Mouse (Mus musculus): ENCODE results near the gene Krt75.

Krt75 gene

DNA sequence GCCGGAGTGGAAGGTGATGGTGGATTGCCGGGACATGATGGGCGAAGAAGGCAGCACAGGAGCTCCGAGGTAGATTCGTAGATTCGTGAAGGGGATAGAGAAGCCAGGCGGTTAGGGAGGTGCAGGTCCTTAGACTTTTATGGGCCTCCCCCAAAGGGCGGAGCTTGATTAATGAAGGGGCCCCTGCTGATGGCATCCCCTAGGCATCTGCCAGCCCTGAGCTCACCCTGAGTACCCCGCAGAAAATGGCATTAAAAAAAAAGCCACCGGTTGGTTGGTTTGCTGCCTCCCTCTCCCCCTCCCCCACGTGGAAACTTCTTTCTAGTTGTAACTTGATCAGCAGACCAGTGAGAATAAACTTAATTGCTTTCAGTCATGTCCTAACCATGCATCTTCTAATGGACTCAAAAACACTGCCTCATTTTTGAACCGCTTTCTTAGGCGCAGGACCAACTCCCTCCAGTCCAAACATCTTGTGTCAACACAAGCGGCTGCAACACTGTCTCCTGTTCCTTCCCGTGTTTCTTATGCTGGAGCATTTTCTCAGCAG is at the start of gene Krt75:
Gene Krt75 (minus strand): TSS at position 109 of the 550 bp plus-strand sequence.
- no peak for DNase-seq (ENCODE audit: extremely low read depth, low read depth)

- DNase-seq (ENCODE audit: extremely low read depth, low read depth) = no peak
Observed at GRCm38 (mm10) chr15:101599123-101599522, 25.4 kb upstream of the Krt75 start.

DNA sequence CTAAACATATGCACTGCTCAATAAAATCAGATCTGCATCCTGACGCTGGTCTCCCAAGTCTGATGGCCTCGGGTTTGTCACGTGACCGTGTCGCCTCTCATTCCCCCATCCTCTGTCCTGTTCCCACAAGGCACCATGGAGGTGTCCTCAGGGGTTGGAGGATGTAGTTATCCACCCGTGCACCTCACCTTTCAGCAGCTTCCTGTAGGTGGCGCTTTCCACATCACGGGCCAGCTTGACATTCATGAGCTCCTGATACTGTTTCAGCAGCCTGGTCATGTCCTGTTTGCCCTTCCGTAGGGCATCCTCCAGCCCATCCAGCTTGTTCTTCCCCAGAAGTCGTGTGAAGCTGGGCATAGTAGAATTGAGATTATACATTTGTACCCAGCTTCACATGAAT is 14.5 kb upstream of the Krt75 start:
- DNase-seq (ENCODE audit: extremely low read depth, low read depth) = peak; percentile 25

- DNase-seq (ENCODE audit: extremely low read depth, low read depth) = no peak
Observed at GRCm38 (mm10) chr15:101584456-101584855, 10.8 kb upstream of the Krt75 start.

DNA sequence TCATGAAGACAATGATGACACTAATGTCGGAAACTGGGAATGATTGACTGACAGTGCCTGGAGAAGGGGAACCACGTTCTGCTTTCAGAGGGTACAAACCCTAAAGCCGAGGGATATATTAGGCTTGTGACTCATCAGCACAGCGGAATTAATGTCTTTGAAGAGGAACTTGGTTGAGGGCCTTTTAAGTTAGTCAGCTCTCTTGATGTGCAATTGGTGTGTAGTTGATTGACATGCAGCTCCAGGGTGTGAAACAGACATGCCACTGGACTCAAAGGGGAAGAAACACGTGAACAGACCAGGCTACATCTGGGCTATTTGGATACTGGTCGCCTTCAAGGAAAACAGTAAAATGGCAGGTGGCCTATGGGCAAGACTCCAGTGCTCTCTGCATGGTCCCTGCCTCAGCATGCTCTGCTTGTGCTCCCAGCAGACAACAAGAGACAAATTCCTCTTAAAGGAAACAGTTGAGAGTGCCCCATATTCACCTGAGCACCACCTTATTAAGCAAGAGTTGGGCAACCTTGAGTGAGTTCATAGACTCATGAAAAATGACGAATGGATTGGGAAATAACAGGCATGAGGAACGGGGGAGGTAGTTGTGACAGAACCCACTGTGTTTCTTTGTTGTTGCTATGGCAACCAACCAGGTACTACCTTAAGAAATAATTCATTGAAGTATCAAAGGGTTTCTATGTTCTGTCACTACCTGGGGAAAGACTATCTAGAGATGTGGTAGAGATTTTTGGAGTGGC is 9.7 kb upstream of the Krt75 start:
- no peak for DNase-seq (ENCODE audit: extremely low read depth, low read depth)

GRCm38 (mm10) chr15:101581701-101582100 is 8.0 kb upstream of the Krt75 start:
- DNase-seq (ENCODE audit: extremely low read depth, low read depth) = no peak

DNA sequence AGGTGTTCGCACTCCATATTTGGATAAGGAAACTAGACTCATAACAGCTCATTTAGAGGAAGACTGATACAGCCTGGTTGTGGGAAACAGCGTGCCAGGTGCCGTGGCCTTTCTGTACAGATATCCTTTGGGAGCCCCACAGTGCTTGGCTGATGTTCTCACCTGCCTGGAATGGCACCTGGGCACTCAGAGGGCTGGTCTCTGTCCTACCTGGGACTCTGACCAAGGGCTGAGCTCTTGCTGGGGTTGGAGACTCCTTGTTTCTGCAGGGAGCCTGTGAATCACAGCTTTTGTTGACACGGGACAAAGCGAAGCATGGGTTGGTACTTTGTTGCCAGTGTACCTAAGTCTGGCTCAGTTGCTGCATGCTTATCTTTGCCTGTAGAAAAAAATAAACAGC is 1.8 kb upstream of the Krt75 start:
- no peak for DNase-seq (ENCODE audit: extremely low read depth, low read depth)

DNA sequence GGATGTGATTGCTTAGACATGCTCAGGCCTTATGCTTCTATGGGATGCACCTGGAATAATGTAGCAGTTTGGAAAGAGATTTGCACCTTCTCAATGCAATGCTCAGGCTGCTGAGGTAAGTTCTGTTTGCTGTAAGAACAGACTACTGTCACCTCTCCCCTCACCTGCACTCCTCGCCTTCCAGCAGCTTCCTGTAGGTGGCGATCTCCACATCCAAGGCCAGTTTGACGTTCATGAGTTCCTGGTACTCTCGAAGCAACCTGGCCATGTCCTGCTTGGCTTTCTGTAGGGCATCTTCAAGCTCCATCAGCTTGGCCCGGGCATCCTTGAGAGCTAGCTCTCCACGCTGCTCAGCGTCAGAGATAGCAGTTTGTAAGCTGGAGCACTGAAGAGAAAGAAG is 5.9 kb downstream of the Krt75 start:
- no peak for DNase-seq (ENCODE audit: extremely low read depth, low read depth)

GRCm38 (mm10) chr15:101562850-101563249 is 10.9 kb downstream of the Krt75 start, which contains the start of gene Krt90:
TSS of gene Krt90 (minus strand) at chr15:101562950.
- DNase-seq (ENCODE audit: extremely low read depth, low read depth) = no peak

GRCm38 (mm10) chr15:101558034-101558646 is 15.6 kb downstream of the Krt75 start:
- DNase-seq (ENCODE audit: extremely low read depth, low read depth) = no peak

- DNase-seq (ENCODE audit: extremely low read depth, low read depth) = no peak
Observed at GRCm38 (mm10) chr15:101553169-101553568, 20.5 kb downstream of the Krt75 start.

- no peak for DNase-seq (ENCODE audit: extremely low read depth, low read depth)
Observed at GRCm38 (mm10) chr15:101552188-101552587, 21.5 kb downstream of the Krt75 start.

- no peak for DNase-seq (ENCODE audit: extremely low read depth, low read depth)
Observed at GRCm38 (mm10) chr15:101550567-101550966, 23.1 kb downstream of the Krt75 start, which contains the start of gene Krt82. TSS of gene Krt82 (minus strand) at chr15:101550667.

DNA sequence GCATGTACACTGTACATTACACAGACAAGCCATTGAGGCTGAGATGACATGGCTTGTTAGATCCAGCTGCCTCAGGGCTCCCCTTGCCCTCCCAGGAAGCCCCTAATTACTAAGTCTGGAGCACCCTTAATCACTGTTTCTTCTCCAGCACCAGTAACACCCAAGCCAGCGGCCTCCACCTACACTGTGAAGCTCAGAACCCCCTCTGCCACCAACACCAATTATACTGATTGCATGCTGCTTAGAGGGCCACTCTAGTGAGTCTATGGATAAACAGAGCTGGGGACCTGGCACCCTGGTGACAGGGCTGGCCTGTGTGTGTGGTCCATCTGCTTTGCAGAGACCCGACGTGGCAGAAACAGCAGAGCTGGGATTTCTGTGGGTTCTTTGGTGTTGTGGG is 29.2 kb downstream of the Krt75 start:
- DNase-seq (ENCODE audit: extremely low read depth, low read depth) = no peak

DNA sequence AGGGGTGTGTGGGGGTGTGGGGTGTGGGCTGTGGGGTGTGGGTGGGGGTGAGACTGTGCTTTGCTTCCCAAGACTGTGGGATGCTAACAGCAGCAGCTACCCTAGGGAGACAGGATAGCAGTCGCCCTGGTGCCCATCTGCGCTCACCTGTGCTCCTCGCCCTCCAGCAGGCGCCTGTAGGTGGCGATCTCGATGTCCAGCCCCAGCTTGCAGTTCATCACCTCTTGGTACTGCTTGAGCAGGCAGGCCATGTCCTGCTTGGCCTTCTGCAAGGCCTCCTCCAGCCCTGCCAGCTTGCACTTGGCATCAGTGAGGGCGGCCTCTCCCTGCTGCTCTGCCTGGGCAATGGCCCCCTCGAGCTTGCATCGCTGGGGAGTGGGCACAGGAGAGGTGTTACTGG is 31.2 kb downstream of the Krt75 start:
- no peak for DNase-seq (ENCODE audit: extremely low read depth, low read depth)

GRCm38 (mm10) chr15:101538580-101538900 is 35.2 kb downstream of the Krt75 start:
- DNase-seq (ENCODE audit: extremely low read depth, low read depth) = no peak

DNA sequence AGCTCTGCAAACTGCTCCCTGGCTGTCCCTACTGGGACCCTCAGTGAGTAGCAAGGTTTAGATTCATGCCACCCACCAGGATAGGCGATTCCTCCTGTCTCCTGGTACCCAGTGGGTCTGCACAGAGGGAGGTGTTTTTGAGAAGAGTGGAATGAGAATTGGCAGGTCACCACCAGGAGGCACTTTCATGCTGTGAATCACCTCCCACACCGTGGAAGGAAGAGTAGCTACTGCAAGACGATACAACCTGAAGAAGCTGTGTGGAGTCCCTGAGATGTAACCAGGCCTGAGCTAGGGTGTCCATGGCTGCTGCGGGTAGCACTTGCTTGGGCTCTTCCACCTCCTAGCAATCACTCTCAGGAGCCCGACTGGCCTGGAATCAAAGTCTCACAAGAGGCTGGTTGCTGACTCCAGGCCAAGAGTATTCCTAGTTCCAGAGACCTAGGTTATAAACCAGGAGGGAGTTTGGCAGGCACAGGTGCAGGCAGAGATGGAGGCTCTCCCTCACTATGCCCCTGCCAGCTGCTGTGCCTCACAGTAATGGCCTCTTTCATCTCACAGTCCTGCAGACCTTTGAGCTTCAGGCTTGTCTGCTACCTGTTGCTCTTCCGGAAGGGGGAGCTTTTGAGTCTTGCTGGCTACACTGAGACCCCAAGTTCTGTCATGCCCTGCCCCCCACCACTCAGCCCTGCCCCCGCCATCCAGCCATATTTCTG is 35.7 kb downstream of the Krt75 start:
- DNase-seq (ENCODE audit: extremely low read depth, low read depth) = no peak

DNA sequence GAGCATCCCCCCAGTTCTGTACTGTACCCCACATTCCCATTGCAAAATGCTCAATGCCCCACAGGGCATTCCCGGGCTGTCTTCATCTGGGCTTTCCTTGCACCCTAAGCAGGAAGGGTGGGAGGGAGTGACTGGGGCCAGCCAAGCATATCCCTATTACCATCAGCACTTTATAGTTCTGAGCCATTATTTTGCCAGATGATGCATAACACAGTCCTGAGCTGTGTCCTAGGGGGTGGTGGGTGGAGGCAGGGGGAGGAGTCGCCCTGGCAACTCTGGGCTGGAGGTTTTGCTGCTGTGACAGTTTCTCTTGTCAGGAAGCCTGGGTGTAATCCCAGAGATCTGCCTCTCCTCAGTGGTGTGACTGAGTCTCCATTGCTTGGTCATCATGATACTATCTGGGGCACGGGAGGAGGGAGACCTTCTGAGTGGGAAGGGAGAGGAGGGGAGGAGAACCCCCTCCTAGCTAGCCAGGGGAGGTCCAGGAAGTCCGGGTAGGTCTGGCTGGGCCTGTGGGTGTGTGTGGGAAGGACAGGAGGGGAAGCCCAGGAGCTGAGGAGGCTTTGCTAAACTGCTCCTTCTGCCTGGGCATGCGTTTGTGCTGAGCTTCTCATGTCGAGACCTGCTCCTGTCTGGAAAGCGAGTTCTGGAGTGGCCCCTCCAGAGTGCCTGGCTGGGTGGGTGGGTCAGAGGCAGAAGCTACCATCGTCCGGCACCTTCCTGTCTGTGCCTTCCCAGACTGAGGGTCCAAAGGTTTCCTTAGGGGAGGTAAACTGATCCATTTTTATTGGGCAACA is 37.5 kb downstream of the Krt75 start:
- DNase-seq (ENCODE audit: extremely low read depth, low read depth) = no peak

- no peak for DNase-seq (ENCODE audit: extremely low read depth, low read depth)
Observed at GRCm38 (mm10) chr15:101532720-101533119, 41.0 kb downstream of the Krt75 start, which contains the start of gene Krt84. TSS of gene Krt84 (minus strand) at chr15:101532820.

- no peak for DNase-seq (ENCODE audit: extremely low read depth, low read depth)
Observed at GRCm38 (mm10) chr15:101522556-101523232, 51.0 kb downstream of the Krt75 start.

GRCm38 (mm10) chr15:101519792-101520191 is 53.9 kb downstream of the Krt75 start:
- peak; percentile 21 for DNase-seq (ENCODE audit: extremely low read depth, low read depth)
